Mouse (Mus musculus) midbrain, embryonic 13.5 days (tissue): Measurements from ENCODE around the gene Olfr733. TPM values are rescaled to one million over a fixed set of nuclear protein-coding genes. Genes with fewer than 3 reads are reported as not detected.

ENCODE experiments used
- ATAC-seq: fragments of 200-750 bp; cut with Nextera tagmentation; 2 replicates; pipeline ENCODE4 v1.8.0; 2017; ENCODE audit warnings: mild to moderate bottlenecking, moderate TSS enrichment, moderate library complexity
- H3K27ac ChIP-seq: fragments of 300-500 bp; sonication (generic); 2 replicates; pipeline ENCODE4 v1.5.1; 2015; ENCODE audit warnings: inconsistent platforms, mild to moderate bottlenecking, moderate library complexity
- H3K27me3 ChIP-seq: fragments of 300-500 bp; sonication (generic); 2 replicates; pipeline ENCODE4 v1.6.1; 2015; ENCODE audit warnings: mild to moderate bottlenecking, inconsistent platforms
- H3K36me3 ChIP-seq: fragments of 300-500 bp; sonication (generic); 2 replicates; pipeline ENCODE4 v1.6.1; 2015; ENCODE audit warnings: mild to moderate bottlenecking, inconsistent platforms
- H3K4me1 ChIP-seq: fragments of 300-500 bp; sonication (generic); replicated peaks from 2 replicates; pipeline ENCODE4 v1.6.1; 2015; ENCODE audit warnings: inconsistent platforms
- H3K4me2 ChIP-seq: fragments of 300-500 bp; sonication (generic); replicated peaks from 2 replicates; pipeline ENCODE4 v1.6.1; 2015; ENCODE audit warnings: moderate library complexity, mild to moderate bottlenecking, inconsistent platforms
- H3K4me3 ChIP-seq: fragments of 300-500 bp; sonication (generic); replicated peaks from 2 replicates; pipeline ENCODE4 v1.5.1; 2015; ENCODE audit warnings: mild to moderate bottlenecking, inconsistent platforms
- H3K9ac ChIP-seq: fragments of 300-500 bp; sonication (generic); replicated peaks from 2 replicates; pipeline ENCODE4 v1.6.1; 2015; ENCODE audit warnings: mild to moderate bottlenecking, inconsistent platforms
- H3K9me3 ChIP-seq: fragments of 300-500 bp; sonication (generic); 2 replicates; pipeline ENCODE4 v1.6.1; 2016; ENCODE audit warnings: mild to moderate bottlenecking, inconsistent platforms
- WGBS: fragments of 180-500 bp; shearing (Covaris S2); methylation state at CpG from one replicate; pipeline ENCODE4 v1.1.7; 2015; 5-methylcytosine and 5-hydroxymethylcytosine counted together
- polyA plus RNA-seq: library from polyadenylated mRNA; unstranded; fragments of >200 nt; fragmentation: Nextera tagmentation; extraction: Ambion mirVana; gene quantifications from 2 replicates; pipeline ENCODE4 v1.2.1, GENCODE M21; 2015

The Olfr733 gene
- polyA plus RNA-seq = not detected in 2 replicates

DNA sequence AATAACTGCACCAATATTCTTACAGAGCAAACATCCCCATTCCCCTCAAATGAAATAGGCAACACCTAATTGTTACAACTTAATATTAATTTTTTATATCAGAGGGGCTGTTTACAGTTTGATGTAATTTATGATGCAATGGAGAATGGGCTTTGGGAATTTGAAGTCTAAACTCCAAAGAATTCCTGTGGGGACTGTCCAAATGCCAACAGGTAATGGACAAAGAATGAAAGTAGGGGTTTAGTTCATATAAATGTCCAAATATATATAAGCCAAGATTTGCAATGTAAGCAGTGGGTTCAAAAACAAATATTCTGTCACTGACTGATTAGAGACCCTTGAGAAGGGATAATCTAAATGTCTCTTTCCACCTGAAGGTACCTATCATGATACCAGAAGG, at the start of gene Olfr733:
Gene Olfr733 (minus strand): TSS at position 101 of the 400 bp plus-strand sequence.
- H3K9ac ChIP-seq = no peak within 1 kb of the TSS
- no peak within 1 kb of the TSS for H3K27ac ChIP-seq
- ATAC-seq = no peak
- H3K4me3 ChIP-seq = no peak within 1 kb of the TSS
- H3K4me1 ChIP-seq = no peaks in the 10 kb centered on the region
- no peak within 1 kb of the TSS for H3K4me2 ChIP-seq
- no peaks in the 10 kb centered on the region for H3K9me3 ChIP-seq
- no peaks in the 10 kb centered on the region for H3K27me3 ChIP-seq
- H3K36me3 ChIP-seq = no peaks in the 10 kb centered on the region

DNA sequence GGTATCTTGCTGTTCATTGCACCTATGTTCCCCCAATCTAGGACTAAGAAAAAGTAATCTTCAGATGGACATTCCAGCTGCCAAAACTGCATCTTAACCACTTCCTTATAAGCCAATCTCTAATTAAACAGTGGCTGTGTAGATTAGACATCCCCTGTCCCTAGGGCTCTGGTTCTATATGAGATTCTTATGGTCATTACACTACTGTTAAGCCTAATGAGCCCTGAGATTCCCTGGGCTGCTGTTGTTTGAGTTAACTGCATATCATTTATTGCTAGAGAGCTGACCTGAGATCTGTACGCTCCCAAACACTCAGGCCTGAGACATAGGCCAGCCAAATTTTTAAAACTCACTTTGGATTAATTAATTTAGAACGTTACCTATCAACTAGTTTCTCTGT, 47.5 kb upstream of the Olfr733 start, which contains the start of gene Olfr735:
Gene Olfr735 (minus strand): TSS at position 77 of the 400 bp plus-strand sequence.
- no peak within 1 kb of the TSS for H3K4me2 ChIP-seq
- H3K27ac ChIP-seq = no peak within 1 kb of the TSS
- H3K9me3 ChIP-seq = no peaks in the 10 kb centered on the region
- ATAC-seq = no peak
- H3K4me3 ChIP-seq = no peak within 1 kb of the TSS
- no peak within 1 kb of the TSS for H3K9ac ChIP-seq
- H3K4me1 ChIP-seq = no peaks in the 10 kb centered on the region
- H3K36me3 ChIP-seq = no peaks in the 10 kb centered on the region
- WGBS = 92% methylated on average over 2 of the region's 2 CpGs
- no peaks in the 10 kb centered on the region for H3K27me3 ChIP-seq

DNA sequence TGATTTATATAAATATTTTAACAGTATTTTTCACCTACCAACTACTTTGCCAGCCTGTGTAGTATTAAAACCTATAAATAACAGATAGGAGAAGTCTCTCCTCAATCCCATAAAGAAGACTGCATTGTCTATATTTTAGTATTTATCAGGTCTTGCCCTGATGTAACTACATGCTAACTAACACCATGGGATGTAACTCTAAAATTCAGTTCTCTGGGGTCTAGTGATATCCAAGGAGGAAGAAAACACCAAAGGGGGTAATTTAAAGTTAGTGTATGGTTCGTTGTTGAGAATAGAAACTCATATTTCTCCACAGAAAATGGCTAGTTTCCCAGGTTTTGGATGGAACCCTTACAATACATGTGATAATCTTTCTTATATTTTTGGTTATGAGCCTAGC, 25.3 kb upstream of the Olfr733 start, which contains the start of gene Olfr734:
Gene Olfr734 (minus strand): TSS at position 101 of the 400 bp plus-strand sequence.
- Histone ChIP-seq H3K4me2 (no peak within 1 kb of the TSS), H3K4me3 (no peak within 1 kb of the TSS), H3K4me1 (no peaks in the 10 kb centered on the region), H3K9me3 (peaks cover 2% of the 10 kb centered on the region; the same call in 1 of the 2 replicates), H3K9ac (no peak within 1 kb of the TSS), H3K36me3 (no peaks in the 10 kb centered on the region), H3K27ac (no peak within 1 kb of the TSS), H3K27me3 (no peaks in the 10 kb centered on the region)
- ATAC-seq = no peak
- 69% methylated on average over 1 of the region's 1 CpGs for WGBS

DNA sequence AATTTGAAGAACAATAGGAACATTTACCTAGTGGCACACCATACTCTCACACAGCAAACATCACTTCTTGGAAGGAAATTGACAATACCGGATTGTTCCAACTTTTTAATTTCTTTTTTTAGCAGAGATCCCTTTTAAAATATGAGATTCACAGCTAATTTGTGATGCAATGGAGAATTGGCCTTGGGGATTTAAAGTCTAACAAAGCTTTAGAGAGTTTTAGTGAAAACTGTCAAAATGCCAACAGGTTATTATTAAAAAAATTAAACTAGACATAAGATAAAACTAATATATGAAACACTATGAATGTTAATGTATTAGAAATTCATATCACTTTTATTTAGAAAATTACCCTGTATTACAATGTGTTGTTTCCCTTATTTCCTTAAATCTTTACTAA, 17.2 kb downstream of the Olfr733 start, which contains the start of gene Olfr732:
Gene Olfr732 (minus strand): TSS at position 101 of the 400 bp plus-strand sequence.
- Histone ChIP-seq H3K4me3 (no peak within 1 kb of the TSS), H3K4me1 (no peaks in the 10 kb centered on the region), H3K36me3 (no peaks in the 10 kb centered on the region), H3K27me3 (no peaks in the 10 kb centered on the region), H3K9ac (no peak within 1 kb of the TSS), H3K9me3 (no peaks in the 10 kb centered on the region), H3K4me2 (no peak within 1 kb of the TSS), H3K27ac (no peak within 1 kb of the TSS)
- 92% methylated on average over 1 of the region's 1 CpGs for WGBS
- no peak for ATAC-seq

Other genes starting within 250 kb of the Olfr733 start
- gene Olfr726, start 210.6 kb downstream of the Olfr733 start, polyA plus RNA-seq = not detected in 2 replicates
- not detected in 2 replicates for gene Olfr727, start 178.3 kb downstream of the Olfr733 start, polyA plus RNA-seq
- not detected in 2 replicates for gene Olfr728, start 158.8 kb downstream of the Olfr733 start, polyA plus RNA-seq
- gene Olfr729, start 148.6 kb downstream of the Olfr733 start, polyA plus RNA-seq = not detected in 2 replicates
- gene Olfr730, start 113.3 kb downstream of the Olfr733 start, polyA plus RNA-seq = not detected in 2 replicates
- gene Olfr731, start 59.7 kb downstream of the Olfr733 start, polyA plus RNA-seq = not detected in 2 replicates
- gene Olfr732, start 17.3 kb downstream of the Olfr733 start, polyA plus RNA-seq = not detected in 2 replicates
- not detected in 2 replicates for gene Olfr734, start 25.2 kb upstream of the Olfr733 start, polyA plus RNA-seq
- gene Olfr735, start 47.4 kb upstream of the Olfr733 start, polyA plus RNA-seq = not detected in 2 replicates
- gene Tlr11, start 56.4 kb upstream of the Olfr733 start, polyA plus RNA-seq = not detected in 2 replicates
- gene Olfr736, start 79.6 kb upstream of the Olfr733 start, polyA plus RNA-seq = not detected in 2 replicates
- not detected in 2 replicates for gene Olfr738, start 106.0 kb upstream of the Olfr733 start, polyA plus RNA-seq
- not detected in 2 replicates for gene Olfr739, start 117.1 kb upstream of the Olfr733 start, polyA plus RNA-seq
- gene Olfr740, start 144.0 kb upstream of the Olfr733 start, polyA plus RNA-seq = not detected in 2 replicates
- not detected in 2 replicates for gene Olfr741, start 171.2 kb upstream of the Olfr733 start, polyA plus RNA-seq
- gene Olfr742, start 202.1 kb upstream of the Olfr733 start, polyA plus RNA-seq = not detected in 2 replicates
- not detected in 2 replicates for gene Olfr743, start 220.3 kb upstream of the Olfr733 start, polyA plus RNA-seq